Mouse (Mus musculus) urinary bladder, postnatal 14 days (tissue): ENCODE results near the gene 1700029P11Rik.
A peak's percentile ranks its signal among the peaks of the same experiment; 100 is the strongest.
"Not testable (repeated sequence)": the region's sequence is repeated elsewhere in the genome, so short reads cannot be mapped to it uniquely, and the experiment has no call there.

Source experiments
- DNase-seq: peaks from one replicate; pipeline ENCODE4 v3.0.0; 2021; ENCODE audit warnings: low spot score

Gene 1700029P11Rik

GRCm38 (mm10) chr15:81957598-81957997 is 22.7 kb upstream of the 1700029P11Rik start:
- DNase-seq, result no peak

GRCm38 (mm10) chr15:81958906-81959305 is 21.4 kb upstream of the 1700029P11Rik start:
- no peak for DNase-seq

DNA sequence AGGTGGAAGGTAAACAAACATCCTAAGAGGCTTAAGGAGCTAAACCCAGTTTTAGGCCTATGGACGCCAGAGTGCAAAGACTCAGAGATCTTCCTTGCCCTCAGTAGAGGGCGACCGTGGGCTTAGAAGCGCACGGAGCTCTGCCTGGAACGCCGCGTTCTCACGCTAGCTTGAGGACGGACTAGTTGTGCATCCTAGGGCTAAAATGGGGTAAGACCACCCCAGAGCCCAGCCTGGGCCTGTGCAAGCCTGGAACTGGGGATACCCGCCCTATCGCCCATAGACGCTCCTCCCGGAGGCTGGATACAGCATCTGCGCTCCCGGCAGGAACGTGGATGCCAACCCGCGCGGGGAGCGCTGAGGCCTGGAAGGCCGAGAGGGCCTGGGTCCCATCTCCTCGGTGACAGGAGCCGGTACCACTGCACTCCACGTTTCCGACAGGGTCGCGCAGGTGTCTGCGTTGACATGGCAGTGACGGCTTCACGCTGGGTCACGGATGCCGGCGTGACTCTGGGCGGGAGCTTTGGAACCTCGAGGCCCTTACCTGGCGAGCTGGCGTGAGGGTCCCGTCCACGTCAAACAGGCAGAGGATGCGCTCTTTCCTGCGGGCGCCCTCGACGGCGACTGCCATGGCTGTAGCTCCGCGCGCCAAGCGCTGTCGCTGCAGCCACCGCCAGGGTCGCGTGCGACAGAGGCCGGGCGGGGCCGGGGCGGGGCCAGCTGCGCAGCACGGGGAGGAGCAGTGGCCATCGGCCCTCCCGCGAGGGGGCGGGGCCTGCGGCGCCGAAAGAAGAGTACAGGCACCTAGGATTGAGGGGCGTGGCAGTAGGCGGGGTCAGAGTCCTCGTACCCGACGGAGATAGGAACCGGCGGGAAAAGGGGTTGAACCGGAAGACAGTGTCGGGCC is 19.9 kb upstream of the 1700029P11Rik start, which contains the start of gene Pmm1:
Pmm1 (minus strand) TSS at position 760 of the 907 bp plus-strand sequence.
- peak; percentile 100 for DNase-seq

GRCm38 (mm10) chr15:81961078-81961451 is 19.3 kb upstream of the 1700029P11Rik start:
- no peak for DNase-seq

- DNase-seq, result no peak
Measured at GRCm38 (mm10) chr15:81964262-81964661, 16.1 kb upstream of the 1700029P11Rik start.

- no peak for DNase-seq
Measured at GRCm38 (mm10) chr15:81964980-81965545, 15.3 kb upstream of the 1700029P11Rik start.

GRCm38 (mm10) chr15:81966062-81966829 is 14.1 kb upstream of the 1700029P11Rik start:
- DNase-seq, result no peak

GRCm38 (mm10) chr15:81967821-81968220 is 12.5 kb upstream of the 1700029P11Rik start:
- no peak for DNase-seq

GRCm38 (mm10) chr15:81968447-81968846 is 11.9 kb upstream of the 1700029P11Rik start:
- no peak for DNase-seq

DNA sequence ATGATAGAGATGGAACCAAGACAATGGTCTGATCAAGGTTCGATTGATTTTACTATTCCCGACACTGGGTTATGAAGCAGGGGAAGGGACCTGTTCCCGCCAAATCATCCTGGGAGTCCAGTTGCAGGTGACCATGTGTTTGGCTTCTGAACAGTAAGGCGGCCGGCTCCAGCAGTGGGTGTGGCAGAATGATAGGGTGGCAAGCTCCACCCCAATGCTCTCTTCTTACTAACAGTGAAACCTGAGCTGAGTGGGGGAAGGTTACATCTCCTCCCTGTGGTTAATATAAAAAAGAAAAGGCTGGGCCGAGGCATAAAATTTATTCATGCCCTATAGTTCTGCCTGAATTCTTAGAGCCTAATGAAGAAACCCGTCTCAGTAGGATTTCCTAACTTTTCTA is 11.2 kb upstream of the 1700029P11Rik start:
- DNase-seq, result no peak

DNA sequence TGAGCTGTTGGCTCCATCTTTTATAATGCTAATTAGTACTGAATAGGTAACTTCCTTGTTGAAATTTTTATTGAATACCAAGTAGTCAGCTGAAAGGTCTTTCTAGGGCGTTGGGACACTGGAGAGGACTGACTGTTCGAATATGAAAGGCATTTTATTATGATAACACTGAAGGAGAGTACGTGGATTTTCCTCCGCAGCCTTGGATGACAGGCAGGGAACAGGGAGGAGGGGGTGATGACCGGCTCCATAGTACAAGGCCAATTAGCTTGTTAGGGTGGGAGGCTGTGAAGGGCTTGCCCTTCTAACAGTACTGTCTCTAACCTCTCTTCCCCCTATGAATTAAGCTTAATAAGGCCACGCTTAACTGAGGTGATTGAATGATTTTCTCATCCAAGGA is 10.7 kb upstream of the 1700029P11Rik start:
- DNase-seq, result not testable (repeated sequence)

DNA sequence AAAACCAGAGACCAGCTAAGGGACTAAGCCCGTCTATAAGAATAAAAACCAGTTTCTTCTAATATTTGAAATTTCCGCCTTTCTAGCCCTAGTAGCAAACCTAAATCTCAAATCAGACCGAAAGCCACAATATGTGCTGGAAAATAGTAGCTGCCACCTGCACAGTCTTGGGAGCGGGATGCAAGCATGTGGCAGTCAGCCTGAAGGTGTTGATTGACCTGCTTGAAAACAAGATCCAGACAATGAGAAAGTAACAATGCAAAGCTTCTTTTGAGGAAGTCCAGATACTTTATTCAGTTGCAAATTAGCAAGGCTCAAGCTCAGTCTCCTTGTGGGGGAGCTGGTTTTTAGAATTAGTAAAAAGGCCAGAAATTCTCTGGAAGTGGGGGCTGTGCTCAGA is 9.8 kb upstream of the 1700029P11Rik start:
- DNase-seq, result not testable (repeated sequence)

DNA sequence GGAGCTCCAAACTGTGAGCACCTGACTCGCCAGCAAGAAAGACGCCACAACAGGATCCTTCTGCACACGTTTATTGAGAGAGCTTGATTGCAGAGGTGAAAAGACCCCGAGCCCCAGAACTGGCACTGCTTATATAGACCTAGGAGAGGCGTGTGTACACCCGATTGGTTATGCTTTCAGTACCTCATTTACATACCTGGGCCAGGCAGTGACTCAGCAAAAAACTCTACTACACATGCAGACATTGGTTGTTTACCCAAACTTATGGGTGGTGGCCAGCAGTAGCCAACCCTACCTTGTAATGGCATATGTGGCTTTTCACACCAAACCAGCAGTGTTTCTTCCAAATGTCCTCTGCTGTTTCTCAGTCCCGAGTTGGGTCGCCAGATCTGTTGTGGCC is 5.2 kb upstream of the 1700029P11Rik start:
- not testable (repeated sequence) for DNase-seq

- no peak for DNase-seq
Measured at GRCm38 (mm10) chr15:81982173-81982572, 1.8 kb downstream of the 1700029P11Rik start.

DNA sequence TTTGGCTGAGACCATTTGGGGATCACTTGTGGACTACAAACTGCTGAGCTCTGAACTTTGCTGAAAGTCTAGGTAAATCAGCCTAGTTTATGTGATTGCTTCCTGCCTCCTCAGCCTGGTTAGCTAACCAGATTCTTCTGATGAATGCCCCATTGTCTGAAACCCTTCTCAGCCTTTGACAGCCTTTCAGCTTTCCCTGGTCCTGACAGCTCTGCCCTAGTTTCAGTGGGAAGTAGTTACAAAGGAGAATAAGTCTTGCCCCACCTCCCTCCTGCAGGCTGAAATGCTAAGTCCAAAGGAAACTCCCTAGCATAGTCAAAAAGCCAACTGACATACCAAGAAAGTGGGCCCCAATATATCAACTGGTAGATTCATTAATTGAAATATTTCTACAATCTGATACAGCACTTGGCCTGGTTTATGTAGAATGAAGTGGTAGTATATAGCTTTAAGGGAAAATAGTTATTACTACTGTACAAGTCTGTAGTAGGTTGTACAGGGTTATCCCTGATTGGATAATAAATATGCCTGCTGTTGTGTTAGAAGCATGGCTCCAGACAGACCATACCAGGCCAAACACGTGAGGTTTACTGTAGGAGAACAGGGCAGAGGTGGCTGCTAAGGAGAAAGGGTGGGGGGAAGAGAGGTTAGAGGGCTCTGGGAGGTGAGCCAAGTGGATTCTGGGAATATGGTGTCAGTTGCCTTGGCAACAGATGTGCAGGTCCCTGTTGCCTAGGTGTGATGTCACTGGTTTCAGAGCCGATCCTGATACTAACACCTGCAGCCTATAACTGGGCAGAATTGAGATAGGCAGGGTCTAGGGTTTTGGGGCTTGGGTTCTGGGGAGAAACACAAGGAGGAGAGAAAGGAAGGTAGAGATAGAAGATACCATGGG is 5.2 kb downstream of the 1700029P11Rik start:
- no peak for DNase-seq

GRCm38 (mm10) chr15:81987646-81988045 is 7.3 kb downstream of the 1700029P11Rik start, which contains the start of gene Xrcc6:
Gene Xrcc6, plus strand, starts transcription at chr15:81987835.
- no peak for DNase-seq

DNA sequence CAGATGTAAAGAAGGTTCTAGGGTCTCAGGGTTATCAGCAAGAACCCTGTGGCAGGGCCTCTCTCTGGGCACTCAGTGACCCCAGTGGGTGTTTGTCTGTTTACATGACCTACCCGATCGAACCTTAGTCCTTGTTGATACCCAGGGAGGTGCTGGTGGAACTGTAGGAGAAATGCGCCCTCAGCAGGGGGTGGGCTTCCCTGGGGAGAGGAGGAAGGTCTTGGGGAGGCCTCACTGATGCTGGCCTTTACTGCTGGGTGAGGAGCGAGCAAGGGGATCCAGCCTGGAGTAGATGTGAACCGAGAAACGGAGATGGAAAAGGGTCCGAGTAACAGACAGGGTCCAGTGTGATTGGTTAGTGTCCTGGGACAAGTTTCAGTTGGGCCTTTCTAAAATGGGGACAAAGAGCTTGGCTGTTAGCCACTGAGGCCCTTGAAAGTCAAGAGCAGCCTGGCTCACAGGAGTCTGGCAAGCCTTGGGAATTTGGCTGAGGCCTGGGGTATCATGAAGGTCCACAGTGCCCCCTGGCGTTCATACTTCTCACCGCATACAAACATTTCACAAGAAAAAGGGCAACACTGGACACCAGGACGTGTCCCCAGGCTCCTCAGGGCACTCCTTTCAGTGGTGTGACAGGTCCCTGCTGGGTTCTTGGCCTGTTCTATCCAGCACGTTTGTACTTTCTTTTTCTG is 9.2 kb downstream of the 1700029P11Rik start:
- peak; percentile 88 for DNase-seq

- DNase-seq, result no peak
Measured at GRCm38 (mm10) chr15:81990549-81990948, 10.2 kb downstream of the 1700029P11Rik start.

- no peak for DNase-seq
Measured at GRCm38 (mm10) chr15:81993992-81994391, 13.7 kb downstream of the 1700029P11Rik start.

GRCm38 (mm10) chr15:82004257-82004656 is 23.9 kb downstream of the 1700029P11Rik start:
- DNase-seq, result no peak

DNA sequence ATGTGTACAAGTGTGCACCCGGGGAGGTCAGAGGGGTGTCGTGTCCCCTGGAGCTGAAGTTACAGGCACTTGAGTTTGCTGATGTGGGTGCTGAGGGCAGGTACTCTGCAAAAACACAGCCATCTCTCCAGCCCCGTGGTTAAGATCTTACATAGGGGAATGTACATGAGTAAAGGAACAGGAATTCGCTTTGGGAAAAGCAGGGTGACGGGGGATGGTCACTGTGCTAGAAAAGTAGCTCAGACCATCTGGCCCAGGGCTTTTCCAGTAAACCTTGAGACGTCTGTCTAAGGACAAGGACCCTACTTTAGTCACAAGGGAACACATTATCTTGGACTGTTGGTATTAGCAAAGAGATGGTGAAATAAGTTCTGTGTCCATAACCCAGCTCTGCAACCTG is 31.6 kb downstream of the 1700029P11Rik start:
- DNase-seq, result no peak
